Mouse (Mus musculus) brain, embryonic 14.5 days (tissue): ENCODE data around the gene Ppp1cc. TPM values are rescaled to one million over a fixed set of nuclear protein-coding genes. Genes with fewer than 3 reads are reported as not detected.

Experiments used
- DNase-seq: peaks from one replicate; pipeline ENCODE4 v3.0.0-alpha.2; 2011; ENCODE audit warnings: low read depth
- CTCF ChIP-seq: fragments of 200-500 bp; IDR thresholded peaks from 2 replicates; pipeline ENCODE4 v1.5.1; 2012; ENCODE audit warnings: inconsistent platforms, mild to moderate bottlenecking, moderate library complexity, borderline replicate concordance; ENCODE audit not compliant: insufficient read depth, insufficient read length; ENCODE audit errors: extremely low read depth
- POLR2A ChIP-seq: fragments of 200-500 bp; IDR thresholded peaks from 2 replicates; pipeline ENCODE4 v1.6.1; 2012; ENCODE audit warnings: mild to moderate bottlenecking, inconsistent platforms, borderline replicate concordance; ENCODE audit not compliant: poor library complexity, insufficient read depth, insufficient read length, severe bottlenecking; ENCODE audit errors: extremely low read depth
- polyA plus RNA-seq: library from polyadenylated mRNA; depleted of rRNA; stranded (reverse); fragments of >200 nt; gene quantifications from 2 replicates; pipeline ENCODE4 v1.2.3, GENCODE M21; 2012

Gene Ppp1cc
- polyA plus RNA-seq, 1 experiment = 270 TPM

DNA sequence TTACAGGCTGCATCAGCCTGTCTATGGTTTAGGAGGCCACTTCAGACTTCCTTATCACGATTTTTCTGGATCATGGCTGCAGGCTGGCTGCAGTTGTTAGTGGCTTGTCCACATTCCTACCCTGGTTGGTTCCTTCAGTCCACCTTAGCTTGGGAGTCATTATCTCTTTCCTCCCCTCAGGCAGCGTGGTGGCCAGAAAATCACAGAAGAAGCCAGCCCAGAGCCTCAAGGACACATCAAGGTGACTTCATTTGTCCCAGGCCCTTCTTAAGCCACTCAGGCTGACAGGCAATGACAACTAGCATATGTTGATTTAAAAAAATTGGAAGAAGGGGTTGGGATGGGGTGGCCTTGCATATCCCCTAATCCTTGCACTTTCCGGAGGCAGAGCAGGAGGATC is 3.3 kb upstream of the Ppp1cc start:
- DNase-seq = no peak
- no peak for TF ChIP-seq POLR2A
- no peak for TF ChIP-seq CTCF

DNA sequence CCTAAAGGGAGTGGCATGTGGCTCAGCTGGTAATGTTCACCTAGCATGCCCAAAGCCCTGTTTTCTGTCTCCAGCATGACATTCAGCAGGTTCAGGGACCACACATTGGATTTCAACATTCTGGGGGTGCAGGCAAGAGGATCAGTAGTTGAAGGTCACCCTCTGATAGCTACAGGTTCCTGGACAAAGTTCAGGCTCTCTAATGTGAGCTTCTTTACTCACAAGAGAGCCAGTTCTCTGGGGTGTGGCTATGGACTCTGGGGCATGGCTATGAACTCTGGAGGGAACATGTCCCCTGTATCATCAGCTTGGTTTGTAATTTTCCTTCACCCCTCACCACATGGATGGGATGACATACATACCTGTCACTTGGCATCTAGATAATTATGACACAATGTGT is 2.5 kb upstream of the Ppp1cc start:
- no peak for DNase-seq
- TF ChIP-seq CTCF (no peak), POLR2A (no peak)

DNA sequence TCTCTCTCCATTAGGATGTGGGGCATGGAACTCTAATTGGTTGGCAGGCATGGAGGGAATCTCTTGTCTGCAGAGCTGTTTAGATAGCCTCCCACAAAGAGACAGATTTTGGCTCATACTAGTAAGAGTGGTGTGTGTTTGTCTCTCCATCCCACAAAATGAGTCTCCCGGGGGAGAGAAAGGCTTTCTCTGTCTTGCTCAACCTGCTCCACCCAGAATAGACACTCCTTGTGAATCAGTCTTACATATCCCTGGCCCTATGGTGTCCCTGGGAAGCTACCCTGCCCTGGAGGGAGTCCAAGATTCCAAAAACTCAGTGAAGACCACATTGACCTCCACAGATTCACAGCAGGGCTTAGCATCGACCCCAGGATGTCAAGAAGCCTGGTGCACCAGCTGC is 1.6 kb upstream of the Ppp1cc start:
- DNase-seq = no peak
- TF ChIP-seq POLR2A (no peak), CTCF (no peak)

DNA sequence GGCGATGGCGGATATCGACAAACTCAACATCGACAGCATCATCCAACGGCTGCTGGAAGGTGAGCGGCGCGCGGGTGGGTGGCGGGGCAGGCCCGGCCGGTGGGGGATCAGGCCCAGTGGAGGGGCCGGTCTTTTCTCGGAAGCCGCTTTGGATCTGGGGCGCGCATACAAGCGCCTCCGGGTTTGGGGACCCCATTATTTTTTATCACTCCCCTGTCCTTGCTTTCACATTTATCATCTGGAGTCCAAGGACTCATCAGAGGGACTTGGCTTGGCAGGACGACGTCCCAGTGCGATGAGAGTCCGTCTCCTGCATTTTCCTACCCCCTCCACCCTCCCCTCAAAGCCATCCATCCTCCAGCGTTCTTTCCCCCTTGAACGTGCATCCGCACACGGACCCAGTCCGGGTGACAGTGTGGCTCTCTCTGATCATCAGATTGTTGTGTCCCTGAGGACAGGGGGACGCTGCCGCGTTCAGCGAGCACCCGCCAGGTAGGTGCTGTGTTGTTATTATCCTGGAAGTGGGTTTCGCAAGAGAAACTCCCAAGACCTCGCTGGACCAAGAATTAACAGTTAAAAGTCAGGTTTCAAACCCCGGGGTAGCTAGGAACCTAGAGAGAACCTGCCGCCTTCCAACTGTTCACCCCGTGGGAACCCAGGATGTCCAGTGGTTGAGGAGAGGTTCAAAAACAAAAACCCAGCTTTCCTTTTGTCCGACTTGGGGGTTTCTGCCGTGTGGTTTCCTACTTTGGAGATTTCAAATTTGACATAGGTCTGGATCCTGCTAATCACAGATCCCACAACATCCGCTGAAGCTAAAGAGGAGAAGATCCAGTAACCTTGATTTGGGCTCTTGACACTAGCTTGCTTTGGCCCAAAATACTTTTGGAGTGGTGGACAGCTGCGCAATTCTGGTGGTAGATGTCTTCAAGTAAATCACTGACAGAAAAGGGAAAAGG is 758 bp downstream of the Ppp1cc start:
- DNase-seq = peak; percentile 59
- TF ChIP-seq POLR2A = no peak
- no peak for TF ChIP-seq CTCF

DNA sequence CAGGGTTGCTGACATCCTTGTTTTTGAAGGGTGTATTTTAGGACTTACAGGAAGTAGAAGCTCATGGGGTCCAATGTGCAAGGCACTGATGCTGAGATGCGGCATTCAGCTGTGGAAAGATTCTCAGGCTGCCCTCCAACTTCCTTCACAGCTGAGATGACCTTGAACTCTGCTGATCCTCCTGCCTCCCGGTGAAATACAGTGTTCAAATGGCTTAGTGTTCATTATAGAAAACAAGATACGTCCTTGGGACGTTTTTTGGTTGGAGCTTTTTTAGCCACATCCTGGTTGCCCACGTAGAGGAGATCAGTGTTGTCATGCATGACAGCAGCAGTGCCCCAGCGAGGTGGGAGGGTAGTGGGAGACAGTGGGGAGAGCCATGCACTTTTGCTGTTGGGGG is 5.1 kb downstream of the Ppp1cc start:
- no peak for DNase-seq
- TF ChIP-seq CTCF (no peak), POLR2A (no peak)

DNA sequence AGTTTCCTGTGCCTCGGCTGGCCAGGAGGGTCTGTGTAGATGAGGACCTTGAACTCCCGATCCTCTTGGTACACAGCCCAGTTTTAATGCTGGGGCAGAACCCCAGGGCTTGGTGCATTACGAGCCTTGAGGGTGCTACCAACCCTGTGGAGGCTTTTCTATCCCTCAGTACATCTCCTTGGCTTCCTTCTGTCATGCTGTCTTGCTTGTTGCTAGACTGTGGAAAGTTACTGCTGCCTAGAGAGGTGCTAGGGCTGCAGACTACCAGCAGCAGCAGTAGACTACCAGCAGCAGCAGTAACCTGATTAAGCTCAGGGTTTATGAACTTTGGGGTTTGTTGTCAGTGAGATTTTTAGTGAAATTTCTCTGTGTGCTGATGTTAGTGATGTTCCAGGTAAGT is 5.9 kb downstream of the Ppp1cc start:
- no peak for DNase-seq
- TF ChIP-seq CTCF = no peak
- TF ChIP-seq POLR2A = no peak

DNA sequence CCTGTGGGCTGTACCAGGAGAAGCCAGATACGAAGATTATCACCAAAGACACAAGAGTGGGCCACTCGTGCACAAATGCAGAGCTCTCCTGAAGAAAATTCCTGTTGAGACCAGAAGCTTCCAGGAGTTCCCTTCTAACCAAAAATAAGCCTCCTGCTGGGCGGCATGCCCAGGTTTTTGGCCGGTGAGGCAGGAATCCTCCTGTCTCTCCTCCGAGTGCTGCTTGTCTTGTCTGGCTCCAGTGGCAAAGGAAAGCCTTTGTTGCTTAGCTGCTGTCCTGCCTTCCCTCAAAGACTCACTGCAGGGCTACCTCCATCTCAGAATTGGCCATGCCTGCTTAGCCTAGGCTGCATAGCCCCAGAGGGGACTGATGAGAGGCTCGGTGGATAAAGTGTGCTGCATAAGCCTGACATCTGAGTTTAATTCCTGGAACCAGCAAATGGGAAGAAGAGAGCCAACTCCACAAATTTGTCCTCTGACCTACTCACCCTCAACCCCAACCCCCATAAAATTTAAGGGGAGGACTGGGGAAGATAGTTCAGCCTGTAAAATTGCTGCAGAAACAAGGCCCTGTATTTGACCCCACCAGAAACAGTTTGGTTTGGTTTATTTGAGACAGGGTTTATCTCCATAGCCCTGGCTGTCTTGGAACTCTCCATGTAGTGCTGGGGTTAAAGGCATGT is 7.3 kb downstream of the Ppp1cc start:
- no peak for TF ChIP-seq CTCF
- peak; percentile 33 for DNase-seq

DNA sequence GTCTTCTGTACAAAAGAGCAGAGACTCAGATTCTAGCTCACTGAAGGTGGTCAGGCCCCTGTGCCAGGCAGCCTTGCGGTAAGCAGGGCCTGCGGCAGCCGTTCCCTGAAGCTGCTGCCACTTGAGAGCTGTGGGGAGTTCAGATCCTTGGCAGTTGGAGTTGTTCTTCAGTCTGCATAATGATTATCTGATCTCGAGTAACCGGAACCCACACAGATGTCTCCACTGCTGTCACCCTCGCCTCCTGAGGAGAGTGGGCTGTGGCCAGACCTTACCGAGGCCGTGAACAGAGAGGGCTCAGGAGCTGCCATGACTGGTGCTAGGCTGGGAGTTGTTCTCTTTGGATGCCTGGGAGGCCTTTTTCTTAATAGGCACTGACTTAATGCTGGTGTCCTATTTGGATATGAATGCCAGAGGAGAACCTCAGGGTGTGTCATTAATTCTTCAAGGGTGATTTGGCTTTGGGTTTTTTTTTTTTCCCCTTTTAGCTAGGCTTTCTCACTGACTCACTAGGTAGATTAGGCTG is 8.6 kb downstream of the Ppp1cc start:
- peak; percentile 77 for DNase-seq

DNA sequence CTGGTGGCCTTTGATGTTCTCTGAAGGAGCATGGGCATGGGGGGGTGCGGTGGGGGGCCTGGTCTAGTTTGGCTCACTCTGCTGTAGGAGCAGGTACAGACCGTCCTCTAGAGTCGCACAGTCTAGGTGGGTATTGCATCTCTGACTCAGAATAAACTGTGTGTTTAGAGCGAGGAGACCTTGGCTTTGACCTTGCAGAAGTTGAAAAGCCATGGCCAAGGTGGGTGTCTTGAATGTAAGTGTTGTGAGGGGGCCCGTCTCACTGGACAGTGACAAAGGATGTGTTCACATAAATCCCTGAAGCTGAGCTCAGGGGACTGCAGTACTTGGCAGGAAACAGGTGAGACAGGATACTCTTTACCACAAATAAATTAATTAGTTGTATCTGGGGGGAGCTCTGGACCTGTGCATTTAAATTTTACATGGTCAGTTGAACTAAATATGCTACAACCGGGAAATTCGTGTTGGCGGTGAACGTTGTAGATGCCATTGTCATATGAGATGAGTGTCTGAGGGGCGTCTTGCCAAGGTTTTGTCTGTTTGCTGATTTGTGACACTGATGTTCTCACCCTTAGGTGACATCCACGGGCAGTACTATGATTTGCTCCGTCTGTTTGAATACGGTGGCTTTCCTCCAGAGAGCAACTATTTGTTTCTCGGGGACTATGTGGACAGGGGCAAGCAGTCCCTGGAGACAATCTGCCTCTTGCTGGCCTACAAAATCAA is 10.4 kb downstream of the Ppp1cc start:
- TF ChIP-seq CTCF = no peak
- TF ChIP-seq POLR2A = no peak
- DNase-seq = no peak

More for the DNA sequence above, 8.6 kb downstream of the Ppp1cc start:
- TF ChIP-seq CTCF (no peak), POLR2A (no peak)

DNA sequence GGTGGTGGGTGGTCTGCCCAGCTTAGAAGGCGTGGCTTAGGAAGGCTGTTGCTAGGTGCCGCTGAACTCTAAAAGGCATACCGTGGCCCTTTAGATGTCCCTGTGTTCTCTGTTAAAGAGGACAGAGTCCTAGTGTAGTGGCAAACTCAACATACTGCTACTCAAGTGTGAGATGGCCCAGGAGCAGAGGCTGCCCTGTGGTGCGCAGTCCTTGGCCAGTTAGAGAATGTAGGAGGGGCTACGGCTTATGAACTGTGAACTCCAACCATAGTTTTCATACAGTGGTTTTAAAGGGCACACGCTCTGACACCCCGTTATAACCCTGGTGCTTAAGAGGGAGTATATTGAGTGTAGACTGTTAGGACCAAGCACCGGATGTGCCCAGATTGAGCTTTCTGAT is 13.0 kb downstream of the Ppp1cc start:
- TF ChIP-seq POLR2A (no peak), CTCF (no peak)

DNA sequence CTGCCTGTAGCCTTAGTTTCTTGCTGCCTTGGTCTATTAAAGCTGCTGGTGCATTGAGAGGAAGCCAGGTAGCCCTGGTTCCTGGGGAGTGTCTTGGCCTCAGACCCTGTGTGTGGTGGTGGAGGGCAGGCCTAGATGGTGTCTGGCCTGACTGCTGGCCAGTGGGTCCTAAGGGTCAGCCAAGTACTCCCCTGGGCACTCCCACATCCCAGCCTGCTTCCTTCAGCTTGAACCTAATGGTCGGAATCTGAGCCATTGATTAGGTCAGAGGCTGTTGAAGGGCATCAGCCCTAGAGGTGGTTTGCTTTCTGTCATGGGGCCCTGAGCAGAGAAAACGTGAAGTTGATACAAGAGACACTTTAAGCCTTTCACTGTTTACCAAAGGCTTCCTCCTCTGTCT is 17.3 kb downstream of the Ppp1cc start:
- no peak for TF ChIP-seq CTCF
- no peak for TF ChIP-seq POLR2A
- no peak for DNase-seq

More for the DNA sequence above, 13.0 kb downstream of the Ppp1cc start:
- no peak for DNase-seq

DNA sequence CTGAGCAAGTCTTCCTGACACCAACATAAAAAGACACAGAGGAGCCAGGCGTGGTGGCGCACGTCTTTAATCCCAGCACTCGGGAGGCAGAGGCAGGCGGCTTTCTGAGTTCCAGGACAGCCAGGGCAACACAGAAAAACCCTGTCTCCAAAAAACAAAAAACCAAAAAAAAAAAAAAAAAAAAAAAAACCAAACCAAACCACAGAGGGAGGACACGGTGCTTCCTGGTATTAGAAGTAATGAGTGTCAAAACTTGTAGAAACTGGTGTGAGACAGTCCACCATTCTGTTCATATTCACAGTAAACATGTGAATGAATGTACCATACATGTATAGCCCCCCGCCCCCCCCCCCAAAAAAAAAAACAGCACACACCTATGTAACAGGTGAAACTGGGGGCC is 17.9 kb downstream of the Ppp1cc start:
- no peak for DNase-seq

More for the DNA sequence above, 17.9 kb downstream of the Ppp1cc start:
- TF ChIP-seq POLR2A (no peak), CTCF (no peak)
